Mouse (Mus musculus): ENCODE data around the gene Gm28635. TPM values are rescaled to one million over a fixed set of nuclear protein-coding genes. Genes with fewer than 3 reads are reported as not detected.
"Not testable (repeated sequence)": the region's sequence is repeated elsewhere in the genome, so short reads cannot be mapped to it uniquely, and the experiment has no call there.

Gm28635 gene
- polyA plus RNA-seq, 1 experiment from 2014 or later: not detected

DNA sequence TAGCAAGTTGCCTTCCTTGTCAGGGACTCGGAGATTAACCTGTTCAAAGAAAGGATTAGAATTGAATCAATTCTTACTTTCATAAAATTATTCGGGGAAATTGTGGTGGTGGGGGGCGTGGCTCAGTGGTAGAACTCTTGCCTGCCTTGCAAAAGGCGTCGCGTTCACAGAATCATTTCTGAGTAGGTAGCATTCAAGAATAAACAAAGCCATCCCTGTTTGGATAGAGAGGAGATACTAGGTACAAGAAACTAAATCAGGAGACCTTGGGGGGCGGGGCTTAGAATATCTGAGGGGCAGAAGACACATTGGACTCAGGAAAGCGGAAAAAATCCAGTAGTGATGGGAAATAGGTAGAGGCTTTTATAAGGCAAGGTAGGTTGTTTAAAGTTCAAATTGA lies 1.2 kb upstream of the Gm28635 start, which contains the start of gene Tmx2:
Tmx2 (minus strand) TSS at position 125 of the 400 bp plus-strand sequence.
- peaks cover 28% of the 10 kb centered on the region for H3K36me3 ChIP-seq
- peak within 1 kb of the TSS; percentile 76 for H3K4me2 ChIP-seq
- WGBS: 19% methylated on average over 8 of the region's 8 CpGs
- H3K27me3 ChIP-seq (replicated peaks): no peaks in the 10 kb centered on the region
- peak within 1 kb of the TSS; percentile 77 for H3K4me3 ChIP-seq (replicated peaks)
- H3K9ac ChIP-seq (replicated peaks): peak within 1 kb of the TSS; percentile 71
- no peak for ATAC-seq (ENCODE audit: low FRiP score)
- no peaks in the 10 kb centered on the region for H3K9me3 ChIP-seq (replicated peaks)
- H3K27ac ChIP-seq (replicated peaks): peak within 1 kb of the TSS; percentile 87
- H3K4me1 ChIP-seq: peaks cover 31% of the 10 kb centered on the region

DNA sequence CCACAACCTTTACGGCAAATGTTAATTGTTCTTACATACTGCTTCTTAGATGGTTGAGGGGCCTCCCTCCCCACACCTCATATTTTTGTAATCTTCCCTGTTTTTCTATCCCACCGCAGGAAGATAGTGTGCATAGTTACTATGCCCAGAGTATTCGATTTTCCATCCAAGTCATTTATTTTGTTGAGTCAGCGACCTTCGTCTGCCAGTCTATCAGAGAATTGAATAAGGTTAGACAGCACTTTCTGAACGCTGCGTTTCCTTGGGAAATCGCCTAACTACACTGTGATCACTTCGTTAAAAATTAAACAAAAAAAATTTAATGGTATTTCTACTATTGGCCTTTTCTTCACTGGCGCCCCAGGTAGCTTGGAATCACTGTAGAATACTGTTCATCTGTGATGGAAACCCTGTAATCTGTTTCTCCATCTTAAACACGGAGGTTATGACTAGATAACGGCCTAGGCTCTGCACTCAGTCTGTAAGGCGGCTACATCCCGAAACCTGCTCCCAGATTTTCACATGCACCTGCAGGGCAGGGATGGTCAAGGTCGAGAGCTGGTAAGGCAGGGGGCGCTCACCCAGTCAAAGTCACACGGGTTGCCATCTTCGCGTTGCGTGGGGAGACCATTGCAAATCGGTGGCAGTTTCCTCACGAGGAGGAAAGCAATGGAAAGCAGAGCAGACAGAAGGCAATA lies 422 bp downstream of the Gm28635 start:
- Histone ChIP-seq H3K9me3 (replicated peaks) (no peaks in the 10 kb centered on the region), H3K9ac (replicated peaks) (peak overlapping the region; percentile 72), H3K4me3 (replicated peaks) (peak overlapping the region; percentile 77), H3K4me2 (peak overlapping the region; percentile 69), H3K36me3 (peaks cover 41% of the 10 kb centered on the region), H3K27ac (replicated peaks) (peak overlapping the region; percentile 87), H3K4me1 (peaks cover 31% of the 10 kb centered on the region), H3K27me3 (replicated peaks) (no peaks in the 10 kb centered on the region)
- ATAC-seq (ENCODE audit: low FRiP score): peak; percentile 78
- WGBS: 9% methylated on average over 22 of the region's 22 CpGs

GRCm38 (mm10) chr2:84671535-84671934 lies 6.3 kb downstream of the Gm28635 start:
- H3K27me3 ChIP-seq (replicated peaks); H3K27ac ChIP-seq (replicated peaks); H3K9ac ChIP-seq (replicated peaks); H3K4me3 ChIP-seq (replicated peaks); H3K9me3 ChIP-seq (replicated peaks); ATAC-seq (ENCODE audit: low FRiP score): not testable (repeated sequence)
- WGBS: 49% methylated on average over 4 of the region's 5 CpGs
- Histone ChIP-seq H3K4me1 (peaks cover 30% of the 10 kb centered on the region), H3K4me2 (peak overlapping the region; percentile 71), H3K36me3 (peaks cover 38% of the 10 kb centered on the region)

DNA sequence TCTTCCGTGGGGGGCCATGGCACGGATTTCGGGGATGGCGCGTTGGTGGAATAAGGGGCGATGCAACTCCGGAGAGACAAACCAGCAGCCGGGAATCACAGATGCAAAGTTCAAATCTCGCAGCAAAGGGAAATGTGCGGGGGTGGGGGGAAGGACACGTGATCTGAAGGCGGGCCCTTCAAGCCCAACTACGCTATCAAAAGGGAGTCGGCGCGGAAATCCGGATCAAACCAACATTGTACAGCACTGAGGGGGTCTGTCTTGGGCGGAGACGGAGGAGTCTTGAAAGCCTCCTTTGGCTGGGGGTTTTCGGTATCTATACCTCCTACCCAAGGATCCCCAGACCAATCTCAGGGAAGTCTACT lies 7.3 kb downstream of the Gm28635 start, which contains the start of gene Selenoh:
Selenoh (minus strand) TSS at position 202 of the 365 bp plus-strand sequence.
- peak within 1 kb of the TSS; percentile 62 for H3K9ac ChIP-seq (replicated peaks)
- H3K36me3 ChIP-seq: peaks cover 29% of the 10 kb centered on the region
- no peaks in the 10 kb centered on the region for H3K27me3 ChIP-seq (replicated peaks)
- H3K4me1 ChIP-seq: peaks cover 20% of the 10 kb centered on the region
- peak within 1 kb of the TSS; percentile 85 for H3K27ac ChIP-seq (replicated peaks)
- ATAC-seq (ENCODE audit: low FRiP score): peak; percentile 98
- peak within 1 kb of the TSS; percentile 71 for H3K4me2 ChIP-seq
- WGBS: under 1% methylated on average over 20 of the region's 20 CpGs
- no peaks in the 10 kb centered on the region for H3K9me3 ChIP-seq (replicated peaks)
- H3K4me3 ChIP-seq (replicated peaks): peak within 1 kb of the TSS; percentile 60

DNA sequence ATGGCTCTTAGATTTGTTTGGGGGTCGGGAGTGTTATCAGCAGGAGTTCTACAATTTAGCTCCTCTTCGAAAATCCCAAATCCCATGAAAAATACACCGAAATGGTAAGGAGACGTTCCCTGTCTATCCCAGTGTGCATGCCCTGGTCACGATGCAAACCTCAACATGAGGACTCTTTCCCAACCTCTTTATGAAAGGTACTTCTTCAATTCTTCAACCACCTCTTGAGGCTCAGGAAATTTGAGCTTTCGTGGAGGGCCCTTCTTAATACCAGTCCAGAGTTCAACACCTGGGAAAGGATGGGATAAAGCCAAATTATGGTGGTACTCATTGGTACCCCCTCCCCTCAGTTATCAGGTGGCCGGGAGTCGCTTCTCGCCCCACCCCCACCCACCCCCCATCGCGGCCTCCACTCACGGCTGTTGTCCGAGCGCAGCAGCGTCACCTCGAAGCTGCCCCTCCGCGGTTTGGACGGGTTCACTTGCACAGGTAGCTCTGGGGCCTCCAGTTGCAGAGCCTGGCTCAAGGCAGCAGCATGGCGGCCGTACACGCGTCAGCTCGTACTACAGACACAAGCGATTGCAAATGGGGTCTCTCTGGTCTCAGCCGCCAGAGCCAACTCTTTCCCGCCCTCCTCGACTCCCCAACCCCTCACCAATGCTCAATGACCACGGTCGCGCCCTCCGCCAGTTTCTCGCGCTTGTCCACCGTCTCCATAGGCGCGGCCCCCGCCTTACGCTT lies 7.8 kb downstream of the Gm28635 start:
- peak overlapping the region; percentile 71 for H3K4me2 ChIP-seq
- peaks cover 19% of the 10 kb centered on the region for H3K4me1 ChIP-seq
- H3K36me3 ChIP-seq: peaks cover 23% of the 10 kb centered on the region
- 3% methylated on average over 35 of the region's 39 CpGs for WGBS
- H3K4me3 ChIP-seq (replicated peaks): peak overlapping the region; percentile 60
- H3K9ac ChIP-seq (replicated peaks): peak overlapping the region; percentile 62
- H3K9me3 ChIP-seq (replicated peaks): no peaks in the 10 kb centered on the region
- peak overlapping the region; percentile 85 for H3K27ac ChIP-seq (replicated peaks)
- ATAC-seq (ENCODE audit: low FRiP score): peak; percentile 81
- H3K27me3 ChIP-seq (replicated peaks): no peaks in the 10 kb centered on the region

- Histone ChIP-seq H3K4me1 (peaks cover 15% of the 10 kb centered on the region), H3K4me2 (no peak overlapping the region), H3K9me3 (replicated peaks) (no peaks in the 10 kb centered on the region), H3K36me3 (no peaks in the 10 kb centered on the region), H3K9ac (replicated peaks) (no peak overlapping the region), H3K27ac (replicated peaks) (no peak overlapping the region), H3K4me3 (replicated peaks) (no peak overlapping the region), H3K27me3 (replicated peaks) (no peaks in the 10 kb centered on the region)
- WGBS: 76% methylated on average over 12 of the region's 12 CpGs
- ATAC-seq (ENCODE audit: low FRiP score): no peak
Observed at GRCm38 (mm10) chr2:84666081-84666480, 11.8 kb downstream of the Gm28635 start.

GRCm38 (mm10) chr2:84662866-84663265 lies 15.0 kb downstream of the Gm28635 start:
- WGBS: 21% methylated on average over 2 of the region's 2 CpGs
- no peaks in the 10 kb centered on the region for H3K4me1 ChIP-seq
- H3K27ac ChIP-seq (replicated peaks): no peak overlapping the region
- no peak overlapping the region for H3K9ac ChIP-seq (replicated peaks)
- H3K4me3 ChIP-seq (replicated peaks): no peak overlapping the region
- no peak overlapping the region for H3K4me2 ChIP-seq
- no peaks in the 10 kb centered on the region for H3K36me3 ChIP-seq
- no peaks in the 10 kb centered on the region for H3K9me3 ChIP-seq (replicated peaks)
- H3K27me3 ChIP-seq (replicated peaks): no peaks in the 10 kb centered on the region
- ATAC-seq (ENCODE audit: low FRiP score): no peak

GRCm38 (mm10) chr2:84660253-84660652 lies 17.6 kb downstream of the Gm28635 start:
- no peak for ATAC-seq (ENCODE audit: low FRiP score)
- Histone ChIP-seq H3K4me3 (replicated peaks) (no peak overlapping the region), H3K27me3 (replicated peaks) (no peaks in the 10 kb centered on the region), H3K4me1 (no peaks in the 10 kb centered on the region), H3K36me3 (no peaks in the 10 kb centered on the region), H3K4me2 (no peak overlapping the region), H3K9ac (replicated peaks) (no peak overlapping the region), H3K27ac (replicated peaks) (no peak overlapping the region), H3K9me3 (replicated peaks) (no peaks in the 10 kb centered on the region)
- 70% methylated on average over 3 of the region's 3 CpGs for WGBS

DNA sequence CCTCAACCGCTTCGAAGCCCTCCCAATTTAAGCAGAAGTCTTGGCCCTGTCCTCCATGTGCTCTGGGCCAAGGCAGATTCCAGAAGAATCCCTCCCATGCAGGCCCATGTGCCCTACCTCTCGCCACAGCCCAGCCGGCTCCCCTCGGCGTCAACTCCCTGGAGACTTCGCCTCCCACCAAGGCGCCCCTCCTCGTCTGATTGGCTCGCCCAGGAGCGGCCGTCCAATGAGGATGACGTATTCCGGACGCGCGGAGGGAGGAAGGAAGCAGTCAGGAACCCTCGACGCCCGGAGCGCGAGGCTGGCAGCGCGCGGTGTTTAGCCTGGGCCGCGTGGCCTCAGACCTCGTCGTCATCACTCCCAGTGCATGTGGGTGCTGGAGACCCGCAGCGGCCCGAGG lies 19.0 kb downstream of the Gm28635 start, which contains the start of gene Btbd18:
Btbd18 (plus strand) TSS at position 274 of the 400 bp plus-strand sequence.
- H3K4me1 ChIP-seq: no peaks in the 10 kb centered on the region
- no peak for ATAC-seq (ENCODE audit: low FRiP score)
- WGBS: 95% methylated on average over 32 of the region's 32 CpGs
- H3K9me3 ChIP-seq (replicated peaks): no peaks in the 10 kb centered on the region
- no peak within 1 kb of the TSS for H3K4me3 ChIP-seq (replicated peaks)
- no peaks in the 10 kb centered on the region for H3K36me3 ChIP-seq
- H3K27me3 ChIP-seq (replicated peaks): no peaks in the 10 kb centered on the region
- no peak within 1 kb of the TSS for H3K27ac ChIP-seq (replicated peaks)
- H3K4me2 ChIP-seq: no peak within 1 kb of the TSS
- no peak within 1 kb of the TSS for H3K9ac ChIP-seq (replicated peaks)

- no peaks in the 10 kb centered on the region for H3K4me1 ChIP-seq
- no peaks in the 10 kb centered on the region for H3K9me3 ChIP-seq (replicated peaks)
- WGBS: 71% methylated on average over 1 of the region's 1 CpGs
- H3K4me2 ChIP-seq: no peak overlapping the region
- no peak overlapping the region for H3K27ac ChIP-seq (replicated peaks)
- H3K4me3 ChIP-seq (replicated peaks): no peak overlapping the region
- no peaks in the 10 kb centered on the region for H3K36me3 ChIP-seq
- no peaks in the 10 kb centered on the region for H3K27me3 ChIP-seq (replicated peaks)
- no peak for ATAC-seq (ENCODE audit: low FRiP score)
- no peak overlapping the region for H3K9ac ChIP-seq (replicated peaks)
Observed at GRCm38 (mm10) chr2:84655864-84656263, 22.0 kb downstream of the Gm28635 start.

GRCm38 (mm10) chr2:84653354-84653753 lies 24.5 kb downstream of the Gm28635 start:
- H3K9me3 ChIP-seq (replicated peaks): no peaks in the 10 kb centered on the region
- no peak overlapping the region for H3K4me2 ChIP-seq
- no peak overlapping the region for H3K9ac ChIP-seq (replicated peaks)
- no peaks in the 10 kb centered on the region for H3K4me1 ChIP-seq
- H3K27me3 ChIP-seq (replicated peaks): no peaks in the 10 kb centered on the region
- H3K4me3 ChIP-seq (replicated peaks): no peak overlapping the region
- no peak for ATAC-seq (ENCODE audit: low FRiP score)
- no peak overlapping the region for H3K27ac ChIP-seq (replicated peaks)
- no peaks in the 10 kb centered on the region for H3K36me3 ChIP-seq

All from neural tube, embryonic 15.5 days (tissue).